Mouse (Mus musculus) mouse embryonic stem cell (cell line): ENCODE measurements around the gene Hivep2.

ENCODE experiments used
- in situ Hi-C, 2 experiments: fragments of 300-500 bp; cut with MboI; formaldehyde crosslinking; loops; 1 replicate in 1 of 2; 3 replicates in 1 of 2; pipeline ENCODE4 v1.14.3; 2019 to 2020; ENCODE audit warnings: low sequenced_read_pairs in 2 of 2, low pct_unique_long_range_greater_than_20kb in 1 of 2, mixed read lengths in 1 of 2; ENCODE audit not compliant: unreplicated experiment in 1 of 2

Gene Hivep2

DNA sequence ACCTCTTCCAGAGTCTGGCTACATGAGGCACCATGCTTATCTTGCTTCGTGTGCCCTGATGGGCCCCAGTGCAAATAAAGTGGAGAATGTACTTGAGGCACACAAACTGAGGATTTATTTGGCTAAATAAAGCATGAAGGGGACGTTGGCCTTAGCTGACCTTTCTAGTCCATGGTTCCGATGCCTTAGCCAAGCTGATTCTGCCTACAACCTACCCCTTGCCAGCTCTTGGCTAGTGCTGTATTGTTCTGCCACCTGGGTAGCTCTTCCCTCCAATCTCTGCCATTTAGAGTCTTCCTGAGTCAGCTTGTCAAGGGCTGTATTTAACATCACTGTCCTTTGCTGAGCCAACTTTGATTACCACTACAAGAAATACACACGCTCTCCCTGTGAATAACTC lies 133.3 kb downstream of the Hivep2 start:
- in situ Hi-C loops = no loop called here

DNA sequence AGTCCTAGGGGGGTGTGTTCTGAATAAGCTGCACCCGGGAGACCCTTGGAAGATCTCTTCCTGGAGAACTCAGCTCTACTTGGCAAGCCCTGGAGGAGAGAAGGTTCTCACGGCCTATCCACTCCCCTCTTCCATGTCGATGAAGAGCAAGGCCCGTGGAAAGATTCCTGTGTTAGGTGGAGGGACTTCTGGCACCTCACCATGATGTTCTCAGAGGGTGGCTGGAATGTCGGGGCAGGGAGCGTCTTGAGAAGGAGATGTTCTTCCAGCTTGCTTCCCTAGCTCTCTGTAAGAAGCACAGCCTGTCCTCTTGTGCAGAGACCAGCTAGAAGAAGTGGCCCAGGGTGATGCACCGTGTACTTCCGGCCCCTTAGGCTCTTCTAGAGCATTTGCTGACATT lies 134.2 kb downstream of the Hivep2 start:
- in situ Hi-C loops = no loop called here

DNA sequence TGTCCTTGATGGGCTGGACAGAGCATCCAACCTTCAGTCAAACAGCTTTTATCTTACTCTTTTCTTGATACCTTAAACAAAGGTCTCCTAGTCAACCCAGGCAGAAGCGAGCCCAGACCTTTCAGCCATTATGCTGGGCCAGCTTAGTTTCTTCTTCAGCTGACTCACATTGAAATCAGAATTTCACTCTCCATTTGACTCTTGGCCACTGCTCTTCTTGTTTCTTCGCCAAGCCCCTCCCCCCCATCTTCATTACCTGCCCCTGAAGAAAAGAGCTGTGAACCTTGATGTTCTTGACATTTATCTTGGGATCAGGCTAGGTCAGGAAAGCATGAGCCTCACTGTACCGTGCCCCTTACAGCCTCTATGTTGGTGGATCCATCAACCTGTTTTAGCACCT lies 135.0 kb downstream of the Hivep2 start:
- in situ Hi-C loops = no loop called here

- in situ Hi-C loops = no loop called here
Measured at GRCm38 (mm10) chr10:14101966-14102365, 136.1 kb downstream of the Hivep2 start.

GRCm38 (mm10) chr10:14107980-14108671 lies 142.3 kb downstream of the Hivep2 start:
- in situ Hi-C loops = no loop called here

DNA sequence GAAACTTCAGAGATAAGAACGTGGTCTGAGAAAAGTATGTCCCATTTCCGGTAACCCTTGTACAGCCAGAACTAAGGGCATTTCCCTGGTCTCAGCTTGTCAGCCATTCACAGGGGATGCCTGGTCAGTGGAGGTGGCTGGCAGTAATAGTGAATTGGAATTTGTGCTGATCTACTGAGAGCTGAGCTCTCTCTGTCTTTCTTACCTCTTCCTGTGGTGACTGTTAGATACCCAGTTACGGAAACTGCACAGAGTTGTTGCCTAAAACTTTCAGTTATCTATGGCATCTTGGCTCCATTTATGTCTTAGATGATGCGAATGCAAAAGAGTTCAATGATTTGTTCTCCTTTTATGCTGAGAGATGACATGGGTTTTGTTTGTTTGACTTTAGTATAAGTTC lies 150.0 kb downstream of the Hivep2 start:
- in situ Hi-C loops = no loop called here

GRCm38 (mm10) chr10:14116978-14117377 lies 151.1 kb downstream of the Hivep2 start:
- in situ Hi-C loops = no loop called here

- in situ Hi-C loops = no loop called here
Measured at GRCm38 (mm10) chr10:14119201-14119600, 153.3 kb downstream of the Hivep2 start.

GRCm38 (mm10) chr10:14120512-14120911 lies 154.6 kb downstream of the Hivep2 start:
- in situ Hi-C loops = no loop called here

- in situ Hi-C loops = no loop called here
Measured at GRCm38 (mm10) chr10:14127826-14128225, 162.0 kb downstream of the Hivep2 start.

- in situ Hi-C loops = no loop called here
Measured at GRCm38 (mm10) chr10:14130270-14130669, 164.4 kb downstream of the Hivep2 start.

- in situ Hi-C loops = no loop called here
Measured at GRCm38 (mm10) chr10:14131307-14131706, 165.4 kb downstream of the Hivep2 start.

DNA sequence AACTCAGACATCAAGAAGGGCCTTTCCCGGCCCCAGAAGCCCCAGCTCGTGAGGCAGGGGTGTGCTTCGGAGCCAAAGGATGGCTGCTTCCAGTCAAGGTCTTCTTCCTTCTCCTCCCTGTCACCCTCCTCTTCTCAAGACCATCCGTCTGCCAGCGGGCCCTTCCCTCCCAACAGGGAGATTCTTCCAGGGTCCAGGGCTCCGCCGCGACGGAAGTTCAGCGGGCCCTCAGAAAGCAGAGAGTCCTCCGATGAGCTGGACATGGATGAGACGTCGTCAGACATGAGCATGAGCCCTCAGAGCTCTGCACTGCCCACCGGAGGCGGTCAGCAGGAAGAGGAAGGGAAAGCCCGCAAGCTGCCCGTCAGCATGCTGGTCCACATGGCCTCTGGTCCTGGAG lies 166.2 kb downstream of the Hivep2 start:
- in situ Hi-C loops = no loop called here

GRCm38 (mm10) chr10:14132937-14133336 lies 167.1 kb downstream of the Hivep2 start:
- in situ Hi-C loops = no loop called here

- in situ Hi-C loops = no loop called here
Measured at GRCm38 (mm10) chr10:14138663-14139062, 172.8 kb downstream of the Hivep2 start.

GRCm38 (mm10) chr10:14144840-14145239 lies 179.0 kb downstream of the Hivep2 start:
- in situ Hi-C loops = no loop called here

DNA sequence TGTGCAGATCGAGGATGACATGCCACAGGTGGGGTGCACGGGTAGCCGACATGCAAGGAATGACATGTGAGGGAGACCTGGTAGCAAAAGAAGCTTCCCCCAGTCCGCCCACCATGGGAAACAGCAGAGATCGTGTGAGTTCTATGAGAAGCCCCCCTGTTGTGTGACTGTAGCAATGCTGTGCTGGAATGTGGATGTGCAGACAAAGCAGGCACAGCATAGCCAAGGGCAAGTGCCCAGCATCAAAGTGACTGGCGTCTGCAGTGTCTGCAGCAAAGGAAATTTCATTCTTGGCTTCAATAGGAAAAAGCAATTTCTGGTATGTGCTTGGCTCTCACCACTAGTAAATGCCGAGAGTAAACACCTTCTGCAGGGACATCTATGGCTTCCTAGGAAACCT lies 199.0 kb downstream of the Hivep2 start:
- in situ Hi-C loops = no loop called here

DNA sequence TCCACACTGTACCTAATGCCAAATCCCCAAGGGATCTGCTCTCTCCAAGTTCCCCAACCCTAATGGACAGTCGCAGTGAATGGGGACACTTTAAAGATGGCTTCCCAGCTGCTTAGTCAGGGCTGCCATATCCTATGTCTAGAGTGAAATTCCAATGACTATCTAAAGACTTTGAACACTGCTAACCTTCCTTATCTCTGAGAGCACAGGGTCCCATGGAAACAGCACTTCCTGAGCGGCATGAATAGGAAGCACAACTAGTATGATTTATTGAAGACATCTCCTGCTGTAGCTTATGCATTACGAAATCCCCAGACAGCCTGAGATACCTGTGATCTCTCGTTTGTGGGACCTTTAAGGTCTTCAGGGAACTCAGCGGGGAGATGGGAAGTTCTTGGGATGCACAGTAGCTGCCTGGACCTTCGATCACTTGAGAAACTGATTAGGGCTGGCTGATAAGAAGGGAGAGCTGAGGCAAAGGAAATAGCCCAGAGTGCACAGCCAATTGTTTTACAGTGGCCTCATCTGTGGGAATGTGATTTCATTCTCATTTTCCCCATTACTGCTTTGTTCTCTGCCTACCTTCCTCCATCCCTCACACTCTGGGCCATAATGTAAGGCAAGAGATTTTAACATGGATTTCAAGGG lies 202.4 kb downstream of the Hivep2 start:
- in situ Hi-C loops = no loop called here

DNA sequence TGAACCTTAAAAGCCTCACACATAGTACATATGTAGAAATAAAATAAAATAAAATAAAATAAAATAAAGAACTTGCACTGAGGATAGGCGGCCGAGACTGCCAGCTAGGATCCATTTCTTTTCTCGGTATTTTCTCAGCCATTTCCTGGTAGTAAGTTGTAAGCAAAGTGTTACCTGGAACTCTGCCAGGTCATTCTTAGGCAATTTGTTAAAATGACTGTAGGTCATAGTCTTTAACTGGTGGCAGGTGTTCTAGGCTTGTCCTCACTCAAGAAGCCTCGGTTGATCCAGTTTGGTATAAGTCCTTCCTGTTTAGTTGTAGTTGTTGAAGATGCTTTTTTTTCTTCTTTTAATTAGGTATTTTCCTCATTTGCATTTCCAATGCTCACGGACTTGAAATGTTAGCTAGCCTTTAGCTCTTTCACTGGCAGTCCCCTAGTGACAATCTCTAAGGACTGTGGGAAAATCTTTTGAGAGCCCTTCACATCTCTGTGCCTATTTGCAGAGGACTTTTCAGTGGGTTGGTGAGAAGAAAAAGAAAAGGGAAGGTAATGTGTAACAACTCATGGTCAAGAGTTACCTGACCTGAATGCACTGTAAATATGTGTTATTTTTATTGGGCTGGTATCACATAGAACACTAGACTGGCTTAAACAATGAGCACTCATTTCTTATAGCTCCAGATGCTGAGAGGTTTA lies 203.1 kb downstream of the Hivep2 start:
- in situ Hi-C loops = no loop called here

DNA sequence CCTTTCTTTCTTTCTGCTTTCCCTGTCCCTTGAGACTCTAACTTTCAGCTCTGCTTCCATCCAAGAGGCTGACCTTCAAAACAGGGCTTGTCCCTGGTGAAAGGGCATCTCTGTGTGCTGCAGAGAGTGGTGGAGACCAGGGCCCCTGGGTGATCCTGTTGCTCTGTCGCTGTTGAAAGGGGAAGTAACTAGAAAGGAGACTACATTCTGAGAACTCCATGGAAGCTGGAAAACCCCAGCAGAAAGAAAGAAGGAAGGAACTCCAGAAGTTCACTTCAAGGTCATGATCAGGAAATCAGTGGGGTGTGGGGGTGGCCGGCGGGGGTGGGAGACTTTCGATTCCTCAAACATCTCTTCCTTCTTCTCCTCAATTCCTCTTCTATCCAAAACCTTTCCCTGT lies 208.2 kb downstream of the Hivep2 start:
- in situ Hi-C loops = no loop called here
